Mouse (Mus musculus) kidney, postnatal 4 days (tissue): ENCODE results near the gene Pde6g.

ENCODE experiments used
- DNase-seq, 2 experiments: peaks; one replicate each; pipeline ENCODE4 v3.0.0; 2021; ENCODE audit warnings: mixed read lengths in 2 of 2

Pde6g gene

GRCm38 (mm10) chr11:120453306-120453705 is at the start of gene Pde6g:
Pde6g (minus strand) TSS chr11:120453500.
- DNase-seq: no peak

- no peak for DNase-seq
These were observed 48.4 kb upstream of the Pde6g start for GRCm38 (mm10) chr11:120501701-120502100.

- DNase-seq: no peak
These were observed 47.7 kb upstream of the Pde6g start for GRCm38 (mm10) chr11:120501018-120501417.

GRCm38 (mm10) chr11:120500357-120500756 is 47.1 kb upstream of the Pde6g start:
- peak; percentile 68 to 77 for DNase-seq

- no peak for DNase-seq
These were observed 46.6 kb upstream of the Pde6g start for GRCm38 (mm10) chr11:120499894-120500293.

GRCm38 (mm10) chr11:120498891-120499290 is 45.6 kb upstream of the Pde6g start:
- no peak for DNase-seq

GRCm38 (mm10) chr11:120498226-120498625 is 44.9 kb upstream of the Pde6g start:
- DNase-seq: no peak

GRCm38 (mm10) chr11:120497436-120497835 is 44.1 kb upstream of the Pde6g start:
- no peak for DNase-seq

GRCm38 (mm10) chr11:120493911-120494310 is 40.6 kb upstream of the Pde6g start:
- no peak for DNase-seq

GRCm38 (mm10) chr11:120493351-120493750 is 40.1 kb upstream of the Pde6g start:
- peak in 1 of 2 experiments; percentile 40 for DNase-seq

- no peak for DNase-seq
These were observed 39.5 kb upstream of the Pde6g start for GRCm38 (mm10) chr11:120492878-120493203.

- peak; percentile 61 to 72 for DNase-seq
These were observed 39.0 kb upstream of the Pde6g start for GRCm38 (mm10) chr11:120492024-120492877.

- DNase-seq: peak; percentile 91 to 95
These were observed 38.2 kb upstream of the Pde6g start, which contains the start of gene Slc25a10 for GRCm38 (mm10) chr11:120491317-120492023. Slc25a10 (plus strand) TSS chr11:120491840.

GRCm38 (mm10) chr11:120490291-120491046 is 37.2 kb upstream of the Pde6g start:
- DNase-seq: no peak

GRCm38 (mm10) chr11:120489054-120489761 is 35.9 kb upstream of the Pde6g start:
- DNase-seq: peak; percentile 66 to 80

- no peak for DNase-seq
These were observed 35.2 kb upstream of the Pde6g start for GRCm38 (mm10) chr11:120488516-120488915.

- DNase-seq: no peak
These were observed 32.0 kb upstream of the Pde6g start for GRCm38 (mm10) chr11:120485251-120485650.

GRCm38 (mm10) chr11:120484265-120484981 is 31.1 kb upstream of the Pde6g start, which contains the start of gene Mrpl12:
Mrpl12 (plus strand) TSS chr11:120484613.
- DNase-seq: peak; percentile 93 to 94

- DNase-seq: no peak
These were observed 30.2 kb upstream of the Pde6g start for GRCm38 (mm10) chr11:120483448-120483934.

- no peak for DNase-seq
These were observed 18.8 kb upstream of the Pde6g start for GRCm38 (mm10) chr11:120472052-120472451.

- no peak for DNase-seq
These were observed 14.4 kb upstream of the Pde6g start for GRCm38 (mm10) chr11:120467736-120468092.
